Comparison of ENCODE assay signal across 13 mouse cellular contexts in genomic region chr6:92533306-92534063, GRCm38 (mm10).
DNase-seq lines count a peak whose midpoint lies in the region; ATAC-seq lines count a peak whose summit lies in the region.
"Had no signal": no experiment of that assay in that cellular context is flagged by ENCODE, and none has a peak within 500 bp of the region (broad histone marks: within the 10 kb centered on the region; RNA-seq: fewer than 3 reads in every experiment).

No protein-coding gene starts in this region.

- no peaks in the 10 kb centered on the region for H3K36me3 ChIP-seq in kidney, embryonic 14.5 days (ENCODE audit: control insufficient read depth, insufficient read depth, low read length)
- H3K36me3 ChIP-seq in limb, embryonic 13.5 days = no peaks in the 10 kb centered on the region
- H3K36me3 ChIP-seq: forebrain, embryonic 15.5 days had no signal

- H3K4me1 ChIP-seq in kidney, embryonic 14.5 days (ENCODE audit: control insufficient read depth, insufficient read depth, low read length) = peaks cover 6% of the 10 kb centered on the region
- H3K4me1 ChIP-seq in limb, embryonic 13.5 days = peaks cover 24% of the 10 kb centered on the region

- H3K9ac ChIP-seq in kidney, embryonic 14.5 days (ENCODE audit: low read depth, low read length) = peak overlapping the region; percentile 66; the same call in 1 of the 2 replicates
- H3K9ac ChIP-seq in limb, embryonic 13.5 days = no peak overlapping the region
- H3K9ac ChIP-seq: forebrain, embryonic 15.5 days had no signal

- H3K27me3 ChIP-seq in kidney, embryonic 14.5 days (ENCODE audit: control insufficient read depth, insufficient read depth, low read length) = no peaks in the 10 kb centered on the region
- no peaks in the 10 kb centered on the region for H3K27me3 ChIP-seq in limb, embryonic 13.5 days
- H3K27me3 ChIP-seq: forebrain, embryonic 15.5 days had no signal

- ATAC-seq in kidney, embryonic 14.5 days (ENCODE audit: low FRiP score, low TSS enrichment) = no peak
- ATAC-seq in limb, embryonic 13.5 days (ENCODE audit: low FRiP score, low read depth) = no peak
- ATAC-seq in inflammation-experienced regulatory T-cells, adult 6 months = no peak
- ATAC-seq: forebrain, embryonic 15.5 days had no signal

- H3K27ac ChIP-seq in kidney, embryonic 14.5 days (ENCODE audit: low read depth, low read length) = peak overlapping the region; percentile 21; the same call in 1 of the 2 replicates
- no peak overlapping the region for H3K27ac ChIP-seq in limb, embryonic 13.5 days
- H3K27ac ChIP-seq: forebrain, embryonic 15.5 days; macrophage had no signal

- no peak for DNase-seq in kidney, adult 9 months
- peak; percentile 19 for DNase-seq in right cerebral cortex, postnatal 14 days
- DNase-seq in right cerebral cortex, adult 18-20 months = no peak
- no peak for DNase-seq in urinary bladder, postnatal 4 days (ENCODE audit: low spot score in 2 of 2)
- DNase-seq: cerebellum, adult 11 months; layer of hippocampus, postnatal 36 days; thymus, postnatal 14 days had no signal

- peak overlapping the region; percentile 60 for H3K4me2 ChIP-seq in kidney, embryonic 14.5 days (replicated peaks; ENCODE audit: low read depth, low read length)
- peak overlapping the region; percentile 83 for H3K4me2 ChIP-seq in limb, embryonic 13.5 days (replicated peaks)

- WGBS in kidney, embryonic 14.5 days = 46% methylated on average over 8 of the region's 8 CpGs
- 48% methylated on average over 8 of the region's 8 CpGs for WGBS in limb, embryonic 13.5 days

- H3K9me3 ChIP-seq in kidney, embryonic 14.5 days (ENCODE audit: control insufficient read depth, low read length) = no peaks in the 10 kb centered on the region
- no peaks in the 10 kb centered on the region for H3K9me3 ChIP-seq in limb, embryonic 13.5 days
- H3K9me3 ChIP-seq: forebrain, embryonic 15.5 days had no signal

- peak overlapping the region; percentile 54 for H3K4me3 ChIP-seq in kidney, embryonic 14.5 days (ENCODE audit: low read length)
- peak overlapping the region; percentile 49 for H3K4me3 ChIP-seq in limb, embryonic 13.5 days
- H3K4me3 ChIP-seq: myocyte had no signal
